7 mouse cellular contexts compared by ENCODE assay signal in the genomic region with DNA sequence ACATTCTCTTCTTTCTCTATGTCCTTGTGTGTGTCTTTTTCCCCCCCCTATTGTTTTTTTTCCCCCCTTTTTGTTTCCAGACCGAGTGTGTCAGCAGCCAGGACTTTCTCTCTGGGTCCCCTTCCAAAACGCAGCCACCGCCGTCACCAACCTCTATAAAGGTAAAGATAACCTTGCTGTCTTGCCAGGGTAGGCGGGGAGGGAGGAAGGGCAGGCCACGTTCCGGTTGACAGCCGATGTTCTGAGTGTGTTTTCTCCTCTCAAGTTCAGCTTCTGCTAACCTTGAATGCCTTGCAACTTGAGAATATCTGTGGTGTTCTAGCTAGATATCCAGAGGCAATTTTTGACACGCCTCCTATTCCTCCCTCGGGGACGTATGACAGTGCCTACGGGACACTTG. TPM values are rescaled to one million over a fixed set of nuclear protein-coding genes. Genes with fewer than 3 reads are reported as not detected.
DNase-seq lines count a peak whose midpoint lies in the region; ATAC-seq and TF ChIP-seq lines count a peak whose summit lies in the region.

No protein-coding gene starts in this region.

- H3K4me3 ChIP-seq in CH12.LX (replicated peaks in 1 of 3; ENCODE audit: low read depth in 2 of 3, low read length in 2 of 3, poor library complexity in 1 of 3) = peak overlapping the region; percentile 91 to 100 (median 95)
- H3K4me3 ChIP-seq in erythroblast, embryonic 14.5 days (replicated peaks) = peak overlapping the region; percentile 100
- H3K4me3 ChIP-seq in hindbrain, embryonic 13.5 days = peak overlapping the region; percentile 98
- H3K4me3 ChIP-seq in liver, adult 2 months (ENCODE audit: insufficient read depth, low read depth, low read length) = peak overlapping the region; percentile 91
- H3K4me3 ChIP-seq in olfactory bulb, adult 2 months (ENCODE audit: insufficient read depth, low read depth, low read length) = peak overlapping the region; percentile 89

- no peak for TF ChIP-seq POLR2A in CH12.LX (IDR thresholded peaks at IDR 0.05; ENCODE audit: low read depth, low read length)
- no peak for TF ChIP-seq POLR2A in liver, adult 2 months (IDR thresholded peaks at IDR 0.05; ENCODE audit: extremely low read depth, insufficient read depth, low read length)
- no peak for TF ChIP-seq POLR2A in olfactory bulb, adult 2 months (IDR thresholded peaks at IDR 0.05; ENCODE audit: insufficient read depth, low read depth, low read length)

- no peak for ATAC-seq in hindbrain, embryonic 13.5 days (ENCODE audit: low FRiP score)
- no peak for ATAC-seq in monocyte, adult 5-6 weeks (replicated peaks; ENCODE audit: insufficient number of reproducible peaks, low FRiP score, low TSS enrichment, poor library complexity, severe bottlenecking)

- peak overlapping the region; percentile 99 for H3K9ac ChIP-seq in CH12.LX (ENCODE audit: insufficient read depth, low read depth)
- H3K9ac ChIP-seq in hindbrain, embryonic 13.5 days = peak overlapping the region; percentile 100
- H3K9ac ChIP-seq in liver, adult 2 months (ENCODE audit: low read depth, low read length) = peak overlapping the region; percentile 97

- no peak overlapping the region for H3K27ac ChIP-seq in CH12.LX (ENCODE audit: insufficient read depth, low read depth)
- peak overlapping the region; percentile 99 for H3K27ac ChIP-seq in hindbrain, embryonic 13.5 days
- peak overlapping the region; percentile 98 for H3K27ac ChIP-seq in liver, adult 2 months (replicated peaks; ENCODE audit: insufficient read depth, low read depth, low read length)
- H3K27ac ChIP-seq in olfactory bulb, adult 2 months (ENCODE audit: insufficient read depth, low read depth, low read length) = peak overlapping the region; percentile 93

- peak overlapping the region; percentile 92 for H3K4me2 ChIP-seq in CH12.LX (ENCODE audit: insufficient read depth, low read depth, poor library complexity, severe bottlenecking)
- peak overlapping the region; percentile 85 for H3K4me2 ChIP-seq in hindbrain, embryonic 13.5 days

- H3K27me3 ChIP-seq in CH12.LX (replicated peaks) = no peaks in the 10 kb centered on the region
- H3K27me3 ChIP-seq in erythroblast, embryonic 14.5 days (ENCODE audit: control insufficient read depth) = no peaks in the 10 kb centered on the region
- H3K27me3 ChIP-seq in hindbrain, embryonic 13.5 days = no peaks in the 10 kb centered on the region
- no peaks in the 10 kb centered on the region for H3K27me3 ChIP-seq in liver, adult 2 months (ENCODE audit: control insufficient read depth, insufficient read depth, low read length)

- H3K79me2 ChIP-seq in CH12.LX (replicated peaks; ENCODE audit: control insufficient read depth, extremely low read depth, insufficient read depth, poor library complexity, severe bottlenecking) = peaks cover 57% of the 10 kb centered on the region
- H3K79me2 ChIP-seq in liver, adult 2 months (ENCODE audit: control insufficient read depth, insufficient read depth, low read length) = peaks cover 22% of the 10 kb centered on the region

- H3K9me3 ChIP-seq in CH12.LX (replicated peaks; ENCODE audit: low read length) = no peaks in the 10 kb centered on the region
- no peaks in the 10 kb centered on the region for H3K9me3 ChIP-seq in erythroblast, embryonic 14.5 days (ENCODE audit: control insufficient read depth, low read length)
- H3K9me3 ChIP-seq in hindbrain, embryonic 13.5 days = no peaks in the 10 kb centered on the region

- DNase-seq in CH12.LX (ENCODE audit: extremely low read depth) = peak; percentile 29
- DNase-seq in T-cell, adult 2 months (ENCODE audit: low spot score) = peak; percentile 16
- DNase-seq in liver, adult 2 months (ENCODE audit: extremely low read depth, low read depth, low spot score) = no peak

- in situ Hi-C loops in CH12.LX (cut with MboI; ENCODE audit: low pct_ligation_motif_present, low pct_unique_long_range_greater_than_20kb, low sequenced_read_pairs) = no loop called here

- dilution Hi-C loops in CH12.LX (cut with MboI; ENCODE audit: extremely low pct_ligation_motif_present, extremely low pct_unique_long_range_greater_than_20kb, low sequenced_read_pairs) = no loop called here

- TF ChIP-seq EP300 in CH12.LX (IDR thresholded peaks at IDR 0.05; ENCODE audit: low read length) = no peak

- TF ChIP-seq CTCF in CH12.LX (conservative IDR thresholded peaks at IDR 0.05 in 1 of 2, IDR thresholded peaks at IDR 0.05 in 1 of 2; ENCODE audit: low read depth in 2 of 2, low read length in 2 of 2) = no peak
- TF ChIP-seq CTCF in liver, adult 2 months (IDR thresholded peaks at IDR 0.05; ENCODE audit: low read depth, low read length) = no peak
- TF ChIP-seq CTCF in olfactory bulb, adult 2 months (IDR thresholded peaks at IDR 0.05; ENCODE audit: insufficient read depth, low read depth, low read length) = no peak

- H3K36me3 ChIP-seq in CH12.LX (replicated peaks in 1 of 2; ENCODE audit: control insufficient read depth in 1 of 2, insufficient read depth in 1 of 2, low read length in 1 of 2) = peaks cover 7 to 41% of the 10 kb centered on the region in 2 experiments
- peaks cover 53% of the 10 kb centered on the region for H3K36me3 ChIP-seq in erythroblast, embryonic 14.5 days (ENCODE audit: control insufficient read depth)
- H3K36me3 ChIP-seq in hindbrain, embryonic 13.5 days = peaks cover 10% of the 10 kb centered on the region; the same call in 1 of the 2 replicates
- H3K36me3 ChIP-seq in liver, adult 2 months (ENCODE audit: control insufficient read depth, insufficient read depth, low read length) = peaks cover 26% of the 10 kb centered on the region; the same call in 1 of the 2 replicates

- H3K4me1 ChIP-seq in CH12.LX (ENCODE audit: control insufficient read depth in 1 of 2, insufficient read depth in 2 of 2) = peaks cover 2 to 52% of the 10 kb centered on the region in 2 experiments; a peak in 2 of 4 replicates
- H3K4me1 ChIP-seq in erythroblast, embryonic 14.5 days (ENCODE audit: control insufficient read depth) = peaks cover 64% of the 10 kb centered on the region
- H3K4me1 ChIP-seq in hindbrain, embryonic 13.5 days (replicated peaks) = peaks cover 42% of the 10 kb centered on the region
- H3K4me1 ChIP-seq in liver, adult 2 months (ENCODE audit: control insufficient read depth, insufficient read depth, low read length) = peaks cover 14% of the 10 kb centered on the region
- 0 out of 2 replicates have a peak, but pooled peaks cover 2% of the 10 kb centered on the region for H3K4me1 ChIP-seq in olfactory bulb, adult 2 months (ENCODE audit: control insufficient read depth, insufficient read depth, low read length)

- TF ChIP-seq RAD21 in CH12.LX (IDR thresholded peaks at IDR 0.05; ENCODE audit: low read depth, low read length) = no peak

- 2% methylated on average over 12 of the region's 12 CpGs for WGBS in hindbrain, embryonic 13.5 days
- 3% methylated on average over 12 of the region's 12 CpGs for WGBS in liver, adult 2 months
- WGBS in olfactory bulb, adult 2 months = 1% methylated on average over 12 of the region's 12 CpGs

TF ChIP-seq in CH12.LX, 34 proteins besides CTCF, POLR2A, EP300 and RAD21 (continues in another document):
- TF ChIP-seq E2F4 (IDR thresholded peaks at IDR 0.05; ENCODE audit: insufficient replicate concordance, low read depth, low read length) = no peak
- TF ChIP-seq POLR2AphosphoS2 (IDR thresholded peaks at IDR 0.05; ENCODE audit: low read depth, low read length) = no peak
- no peak for TF ChIP-seq ZC3H11A (IDR thresholded peaks at IDR 0.05; ENCODE audit: low read depth, low read length)
- no peak for TF ChIP-seq MYC (IDR thresholded peaks at IDR 0.05; ENCODE audit: low read depth, low read length)
- TF ChIP-seq RCOR1 (conservative IDR thresholded peaks at IDR 0.05; ENCODE audit: low read depth, low read length) = no peak
- peak; percentile 7; the same call in 1 of the 2 replicates for TF ChIP-seq NELFE (IDR thresholded peaks at IDR 0.05; ENCODE audit: low read depth, low read length)
- TF ChIP-seq TBP (conservative IDR thresholded peaks at IDR 0.05; ENCODE audit: low read depth, low read length) = no peak
- TF ChIP-seq JUND (conservative IDR thresholded peaks at IDR 0.05; ENCODE audit: low read depth, low read length) = no peak
- no peak for TF ChIP-seq CHD2 (IDR thresholded peaks at IDR 0.05; ENCODE audit: low read length)
- peak; percentile 33; the same call in 1 of the 2 replicates for TF ChIP-seq MXI1 (IDR thresholded peaks at IDR 0.05; ENCODE audit: low read depth, low read length)
- TF ChIP-seq ETS1 (conservative IDR thresholded peaks at IDR 0.05; ENCODE audit: low read depth, low read length) = 0 out of 2 replicates have a peak, but pooled peaks have one; percentile 1
- no peak for TF ChIP-seq GABPA (IDR thresholded peaks at IDR 0.05; ENCODE audit: insufficient replicate concordance, low read depth, low read length)
- TF ChIP-seq CHD1 (IDR thresholded peaks at IDR 0.05; ENCODE audit: low read depth, low read length) = peak; percentile 90; the same call in 1 of the 2 replicates
- TF ChIP-seq IRF4 (IDR thresholded peaks at IDR 0.05; ENCODE audit: low read depth, low read length) = no peak
- peak; percentile 12; the same call in 1 of the 2 replicates for TF ChIP-seq SIN3A (IDR thresholded peaks at IDR 0.05; ENCODE audit: low read length)
- TF ChIP-seq PAX5 (IDR thresholded peaks at IDR 0.05; ENCODE audit: low read length) = no peak

RNA-seq across cellular contexts. Expression of a gene that starts 1.3 kb away (rescaled TPM):
- total RNA-seq in CH12.LX (2012; rRNA removed) (27.1 and 30.7 TPM in 2 replicates), CH12.LX (2014; rRNA removed) (30.0 and 32.8 TPM in 2 replicates)
- 44.2 and 47.7 TPM in 2 replicates for polyA plus RNA-seq in CH12.LX (2012; ENCODE audit: insufficient read length, low read depth)
- polyA plus RNA-seq in erythroblast, embryonic 14.5 days (2012) = 1.8 and 2.1 TPM in 2 replicates
- polyA plus RNA-seq in hindbrain, embryonic 13.5 days (2015; fragmentation: Nextera tagmentation; extraction: Ambion mirVana) = 30.6 and 31.3 TPM in 2 replicates
- total RNA-seq in liver, adult 2 months (2014; rRNA removed) = 33.8 and 41.1 TPM in 2 replicates
- polyA plus RNA-seq in liver, adult 2 months (2012; rRNA removed) = 8.9 and 11.1 TPM in 2 replicates
- 90.2 TPM in 1 of 2 replicates, not detected in the other for polyA plus RNA-seq in olfactory bulb, adult 2 months (2012; ENCODE audit: insufficient read depth, insufficient read length, low replicate concordance, missing spikeins)
- total RNA-seq in monocyte, adult 5-6 weeks (2017) = 111 to 149 TPM (median 140 TPM) in 3 replicates

RNA-seq across cellular contexts. Expression of a gene that starts 39.1 kb away (rescaled TPM):
- total RNA-seq in CH12.LX (2012; rRNA removed) (113 and 140 TPM in 2 replicates), CH12.LX (2014; rRNA removed) (143 and 169 TPM in 2 replicates)
- 156 and 169 TPM in 2 replicates for polyA plus RNA-seq in CH12.LX (2012; ENCODE audit: insufficient read length, low read depth)
- polyA plus RNA-seq in erythroblast, embryonic 14.5 days (2012) = 6.0 and 6.8 TPM in 2 replicates
- polyA plus RNA-seq in hindbrain, embryonic 13.5 days (2015; fragmentation: Nextera tagmentation; extraction: Ambion mirVana) = 27.8 and 34.1 TPM in 2 replicates
- 41.5 and 50.0 TPM in 2 replicates for total RNA-seq in liver, adult 2 months (2014; rRNA removed)
- polyA plus RNA-seq in liver, adult 2 months (2012; rRNA removed) = 10.6 and 12.5 TPM in 2 replicates
- polyA plus RNA-seq in olfactory bulb, adult 2 months (2012; ENCODE audit: insufficient read depth, insufficient read length, low replicate concordance, missing spikeins) = 486 TPM in 1 of 2 replicates, not detected in the other
- 178 to 270 TPM (median 178 TPM) in 3 replicates for total RNA-seq in monocyte, adult 5-6 weeks (2017)
